Mouse (Mus musculus) Muller cell, postnatal 12 days (primary cell): ENCODE results near the gene Yrdc.

Experiments
- DNase-seq: peaks from one replicate; pipeline ENCODE4 v3.0.0-alpha.2; 2015; ENCODE audit errors: inconsistent ontology term

Gene Yrdc

GRCm38 (mm10) chr4:124850261-124850913 is at the start of gene Yrdc:
TSS of gene Yrdc (plus strand) at chr4:124850679.
- peak; percentile 97 for DNase-seq

GRCm38 (mm10) chr4:124801552-124802308 is 48.7 kb upstream of the Yrdc start, which contains the start of gene Mtf1:
TSS of gene Mtf1 (plus strand) at chr4:124802104.
- peak; percentile 80 for DNase-seq

GRCm38 (mm10) chr4:124802309-124803260 is 47.9 kb upstream of the Yrdc start:
- DNase-seq: peak; percentile 98

- no peak for DNase-seq
Observed at GRCm38 (mm10) chr4:124803406-124803805, 47.1 kb upstream of the Yrdc start.

GRCm38 (mm10) chr4:124808511-124808910 is 42.0 kb upstream of the Yrdc start:
- DNase-seq: no peak

- DNase-seq: no peak
Observed at GRCm38 (mm10) chr4:124809136-124809883, 41.2 kb upstream of the Yrdc start.

- no peak for DNase-seq
Observed at GRCm38 (mm10) chr4:124810056-124810455, 40.4 kb upstream of the Yrdc start.

GRCm38 (mm10) chr4:124811347-124811975 is 39.0 kb upstream of the Yrdc start:
- DNase-seq: peak; percentile 83

- peak; percentile 34 for DNase-seq
Observed at GRCm38 (mm10) chr4:124815901-124816300, 34.6 kb upstream of the Yrdc start.

- DNase-seq: peak; percentile 88
Observed at GRCm38 (mm10) chr4:124817803-124818202, 32.7 kb upstream of the Yrdc start.

GRCm38 (mm10) chr4:124818832-124819231 is 31.6 kb upstream of the Yrdc start:
- DNase-seq: no peak

GRCm38 (mm10) chr4:124824967-124825366 is 25.5 kb upstream of the Yrdc start:
- DNase-seq: no peak

- no peak for DNase-seq
Observed at GRCm38 (mm10) chr4:124825371-124825965, 25.0 kb upstream of the Yrdc start.

- peak; percentile 73 for DNase-seq
Observed at GRCm38 (mm10) chr4:124829671-124830070, 20.8 kb upstream of the Yrdc start.

GRCm38 (mm10) chr4:124832796-124833195 is 17.7 kb upstream of the Yrdc start:
- no peak for DNase-seq

- no peak for DNase-seq
Observed at GRCm38 (mm10) chr4:124838035-124838700, 12.3 kb upstream of the Yrdc start.

GRCm38 (mm10) chr4:124840998-124841397 is 9.5 kb upstream of the Yrdc start:
- no peak for DNase-seq

GRCm38 (mm10) chr4:124843493-124843892 is 7.0 kb upstream of the Yrdc start:
- peak; percentile 14 for DNase-seq

GRCm38 (mm10) chr4:124847573-124847972 is 2.9 kb upstream of the Yrdc start:
- peak; percentile 89 for DNase-seq
